Mouse (Mus musculus): ENCODE measurements around the gene Med24.

DNA sequence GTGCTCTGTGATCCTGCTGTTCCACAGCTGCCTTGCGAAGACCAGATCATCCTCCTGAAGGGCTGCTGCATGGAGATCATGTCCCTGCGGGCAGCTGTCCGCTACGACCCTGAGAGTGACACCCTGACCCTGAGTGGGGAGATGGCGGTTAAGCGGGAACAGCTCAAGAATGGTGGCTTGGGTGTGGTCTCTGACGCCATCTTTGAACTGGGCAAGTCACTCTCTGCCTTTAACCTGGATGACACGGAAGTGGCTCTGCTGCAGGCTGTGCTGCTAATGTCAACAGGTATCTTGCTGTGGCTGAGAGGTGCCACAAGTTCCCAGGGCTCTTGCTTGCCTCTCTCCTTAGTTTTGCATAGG is 34.2 kb upstream of the Med24 start:
- TF ChIP-seq POLR2A (IDR thresholded peaks at IDR 0.05; ENCODE audit: insufficient read depth, low read depth, low read length) (no peak), CTCF (IDR thresholded peaks at IDR 0.05) (no peak)
